Mouse (Mus musculus): ENCODE measurements around the gene Ubxn1. TPM values are rescaled to one million over a fixed set of nuclear protein-coding genes. Genes with fewer than 3 reads are reported as not detected.
A peak's percentile ranks its signal among the peaks of the same experiment; 100 is the strongest.

Ubxn1 gene
- total and polyA plus RNA-seq, 3 experiments, result 102 to 309 (median 203) TPM

GRCm38 (mm10) chr19:8897865-8898495, 26.7 kb downstream of the Ubxn1 start, which contains the start of gene Ganab:
Gene Ganab, plus strand, starts transcription at chr19:8898071.
- ATAC-seq (ENCODE audit: extremely low read depth, insufficient number of reproducible peaks, low FRiP score, poor library complexity, severe bottlenecking) (peak; percentile 94), DNase-seq (ENCODE audit: low spot score) (peak; percentile 98)
- H3K27me3 ChIP-seq (ENCODE audit: insufficient read depth, low read length), result no peaks in the 10 kb centered on the region
- peaks cover 71% of the 10 kb centered on the region for H3K4me1 ChIP-seq (ENCODE audit: insufficient read depth, low read depth, low read length)
- no peak for TF ChIP-seq GATA1 (IDR thresholded peaks at IDR 0.05; ENCODE audit: borderline replicate concordance, low read length)
- no peak for TF ChIP-seq GATA2 (IDR thresholded peaks at IDR 0.05; ENCODE audit: borderline replicate concordance, low read depth, low read length)
- no peak for TF ChIP-seq POLR2AphosphoS5 (IDR thresholded peaks at IDR 0.05; ENCODE audit: insufficient replicate concordance, low read depth, low read length)
- no peak for TF ChIP-seq TAL1 (conservative IDR thresholded peaks at IDR 0.05; ENCODE audit: low read depth, low read length)
- TF ChIP-seq CTCF (IDR thresholded peaks at IDR 0.05; ENCODE audit: low read depth, low read length), result no peak
- H3K36me3 ChIP-seq (replicated peaks), result peaks cover 67% of the 10 kb centered on the region
- peak within 1 kb of the TSS; percentile 95 for H3K4me3 ChIP-seq (ENCODE audit: low read depth, low read length)
- peaks cover 5% of the 10 kb centered on the region for H3K9me3 ChIP-seq (replicated peaks)

- no peaks in the 10 kb centered on the region for H3K27me3 ChIP-seq (ENCODE audit: insufficient read depth, low read length)
- H3K4me1 ChIP-seq (ENCODE audit: insufficient read depth, low read depth, low read length), result peaks cover 71% of the 10 kb centered on the region
- TF ChIP-seq POLR2AphosphoS5 (IDR thresholded peaks at IDR 0.05; ENCODE audit: insufficient replicate concordance, low read depth, low read length) (no peak), TAL1 (conservative IDR thresholded peaks at IDR 0.05; ENCODE audit: low read depth, low read length) (no peak), GATA1 (IDR thresholded peaks at IDR 0.05; ENCODE audit: borderline replicate concordance, low read length) (no peak), CTCF (IDR thresholded peaks at IDR 0.05; ENCODE audit: low read depth, low read length) (no peak), GATA2 (IDR thresholded peaks at IDR 0.05; ENCODE audit: borderline replicate concordance, low read depth, low read length) (no peak)
- peaks cover 5% of the 10 kb centered on the region for H3K9me3 ChIP-seq (replicated peaks)
- peaks cover 73% of the 10 kb centered on the region for H3K36me3 ChIP-seq (replicated peaks)
- DNase-seq (ENCODE audit: low spot score) (no peak), ATAC-seq (ENCODE audit: extremely low read depth, insufficient number of reproducible peaks, low FRiP score, poor library complexity, severe bottlenecking) (no peak)
- peak overlapping the region; percentile 95 for H3K4me3 ChIP-seq (ENCODE audit: low read depth, low read length)
Measured at GRCm38 (mm10) chr19:8898576-8898975, 27.3 kb downstream of the Ubxn1 start.

GRCm38 (mm10) chr19:8899079-8899478, 27.8 kb downstream of the Ubxn1 start:
- Histone ChIP-seq H3K9me3 (replicated peaks) (peaks cover 5% of the 10 kb centered on the region), H3K36me3 (replicated peaks) (peaks cover 78% of the 10 kb centered on the region), H3K4me3 (ENCODE audit: low read depth, low read length) (peak overlapping the region; percentile 95), H3K27me3 (ENCODE audit: insufficient read depth, low read length) (no peaks in the 10 kb centered on the region), H3K4me1 (ENCODE audit: insufficient read depth, low read depth, low read length) (peaks cover 68% of the 10 kb centered on the region)
- TF ChIP-seq CTCF (IDR thresholded peaks at IDR 0.05; ENCODE audit: low read depth, low read length), result no peak
- TF ChIP-seq TAL1 (conservative IDR thresholded peaks at IDR 0.05; ENCODE audit: low read depth, low read length), result no peak
- TF ChIP-seq GATA2 (IDR thresholded peaks at IDR 0.05; ENCODE audit: borderline replicate concordance, low read depth, low read length), result no peak
- TF ChIP-seq POLR2AphosphoS5 (IDR thresholded peaks at IDR 0.05; ENCODE audit: insufficient replicate concordance, low read depth, low read length), result no peak
- no peak for TF ChIP-seq GATA1 (IDR thresholded peaks at IDR 0.05; ENCODE audit: borderline replicate concordance, low read length)
- ATAC-seq (ENCODE audit: extremely low read depth, insufficient number of reproducible peaks, low FRiP score, poor library complexity, severe bottlenecking) (no peak), DNase-seq (ENCODE audit: low spot score) (no peak)

- ATAC-seq (ENCODE audit: extremely low read depth, insufficient number of reproducible peaks, low FRiP score, poor library complexity, severe bottlenecking) (no peak), DNase-seq (ENCODE audit: low spot score) (no peak)
- no peak for TF ChIP-seq GATA1 (IDR thresholded peaks at IDR 0.05; ENCODE audit: borderline replicate concordance, low read length)
- peaks cover 44% of the 10 kb centered on the region for H3K4me1 ChIP-seq (ENCODE audit: insufficient read depth, low read depth, low read length)
- no peaks in the 10 kb centered on the region for H3K27me3 ChIP-seq (ENCODE audit: insufficient read depth, low read length)
- H3K4me3 ChIP-seq (ENCODE audit: low read depth, low read length), result no peak overlapping the region
- H3K36me3 ChIP-seq (replicated peaks), result peaks cover 88% of the 10 kb centered on the region
- no peaks in the 10 kb centered on the region for H3K9me3 ChIP-seq (replicated peaks)
Measured at GRCm38 (mm10) chr19:8903412-8903811, 32.1 kb downstream of the Ubxn1 start.

- Histone ChIP-seq H3K27me3 (ENCODE audit: insufficient read depth, low read length) (no peaks in the 10 kb centered on the region), H3K36me3 (replicated peaks) (peaks cover 98% of the 10 kb centered on the region), H3K9me3 (replicated peaks) (no peaks in the 10 kb centered on the region), H3K4me1 (ENCODE audit: insufficient read depth, low read depth, low read length) (peaks cover 13% of the 10 kb centered on the region), H3K4me3 (ENCODE audit: low read depth, low read length) (no peak overlapping the region)
- DNase-seq (ENCODE audit: low spot score), result no peak
- TF ChIP-seq CTCF (IDR thresholded peaks at IDR 0.05; ENCODE audit: low read depth, low read length) (no peak), POLR2AphosphoS5 (IDR thresholded peaks at IDR 0.05; ENCODE audit: insufficient replicate concordance, low read depth, low read length) (no peak), GATA1 (IDR thresholded peaks at IDR 0.05; ENCODE audit: borderline replicate concordance, low read length) (no peak), GATA2 (IDR thresholded peaks at IDR 0.05; ENCODE audit: borderline replicate concordance, low read depth, low read length) (no peak), TAL1 (conservative IDR thresholded peaks at IDR 0.05; ENCODE audit: low read depth, low read length) (no peak)
- ATAC-seq (ENCODE audit: extremely low read depth, insufficient number of reproducible peaks, low FRiP score, poor library complexity, severe bottlenecking), result no peak
Measured at GRCm38 (mm10) chr19:8908531-8908930, 37.2 kb downstream of the Ubxn1 start.

- ATAC-seq (ENCODE audit: extremely low read depth, insufficient number of reproducible peaks, low FRiP score, poor library complexity, severe bottlenecking) (no peak), DNase-seq (ENCODE audit: low spot score) (no peak)
- Histone ChIP-seq H3K27me3 (ENCODE audit: insufficient read depth, low read length) (no peaks in the 10 kb centered on the region), H3K36me3 (replicated peaks) (peaks cover 100% of the 10 kb centered on the region), H3K4me1 (ENCODE audit: insufficient read depth, low read depth, low read length) (peaks cover 10% of the 10 kb centered on the region), H3K4me3 (ENCODE audit: low read depth, low read length) (no peak overlapping the region), H3K9me3 (replicated peaks) (no peaks in the 10 kb centered on the region)
- TF ChIP-seq TAL1 (conservative IDR thresholded peaks at IDR 0.05; ENCODE audit: low read depth, low read length) (no peak), POLR2AphosphoS5 (IDR thresholded peaks at IDR 0.05; ENCODE audit: insufficient replicate concordance, low read depth, low read length) (no peak), GATA1 (IDR thresholded peaks at IDR 0.05; ENCODE audit: borderline replicate concordance, low read length) (no peak), GATA2 (IDR thresholded peaks at IDR 0.05; ENCODE audit: borderline replicate concordance, low read depth, low read length) (no peak), CTCF (IDR thresholded peaks at IDR 0.05; ENCODE audit: low read depth, low read length) (no peak)
Measured at GRCm38 (mm10) chr19:8911810-8912209, 40.5 kb downstream of the Ubxn1 start.
